Mouse (Mus musculus) embryonic facial prominence, embryonic 13.5 days (tissue): ENCODE measurements around the gene Ascc1. TPM values are rescaled to one million over a fixed set of nuclear protein-coding genes. Genes with fewer than 3 reads are reported as not detected.

Source experiments
- ATAC-seq: fragments of 200-750 bp; cut with Nextera tagmentation; 2 replicates; pipeline ENCODE4 v1.8.0; 2017; ENCODE audit warnings: low read depth; ENCODE audit not compliant: insufficient number of reproducible peaks, insufficient read depth, low FRiP score, low TSS enrichment
- H3K27ac ChIP-seq: fragments of 300-500 bp; sonication (generic); 2 replicates; pipeline ENCODE4 v1.5.1; 2015; ENCODE audit warnings: moderate library complexity, mild to moderate bottlenecking, inconsistent platforms
- H3K27me3 ChIP-seq: fragments of 300-500 bp; sonication (generic); 2 replicates; pipeline ENCODE4 v1.6.1; 2015; ENCODE audit warnings: mild to moderate bottlenecking, inconsistent platforms
- H3K36me3 ChIP-seq: fragments of 300-500 bp; sonication (generic); 2 replicates; pipeline ENCODE4 v1.6.1; 2015; ENCODE audit warnings: mild to moderate bottlenecking, inconsistent platforms
- H3K4me1 ChIP-seq: fragments of 300-500 bp; sonication (generic); 2 replicates; pipeline ENCODE4 v1.6.1; 2015; ENCODE audit warnings: inconsistent platforms
- H3K4me2 ChIP-seq: fragments of 300-500 bp; sonication (generic); 2 replicates; pipeline ENCODE4 v1.6.1; 2015; ENCODE audit warnings: moderate library complexity, mild to moderate bottlenecking, inconsistent platforms
- H3K4me3 ChIP-seq: fragments of 300-500 bp; sonication (generic); 2 replicates; pipeline ENCODE4 v1.5.1; 2015; ENCODE audit warnings: mild to moderate bottlenecking, inconsistent platforms
- H3K9ac ChIP-seq: fragments of 300-500 bp; sonication (generic); 2 replicates; pipeline ENCODE4 v1.6.1; 2015; ENCODE audit warnings: mild to moderate bottlenecking, inconsistent platforms
- H3K9me3 ChIP-seq: fragments of 300-500 bp; sonication (generic); 2 replicates; pipeline ENCODE4 v1.6.1; 2016; ENCODE audit warnings: inconsistent platforms
- WGBS: fragments of 180-500 bp; shearing (Covaris S2); methylation state at CpG from one replicate; pipeline ENCODE4 v1.1.7; 2015; ENCODE audit warnings: mixed read lengths; 5-methylcytosine and 5-hydroxymethylcytosine counted together
- polyA plus RNA-seq: library from polyadenylated mRNA; unstranded; fragments of >200 nt; fragmentation: Nextera tagmentation; extraction: Ambion mirVana; gene quantifications from 2 replicates; pipeline ENCODE4 v1.2.1, GENCODE M21; 2015

Ascc1 gene
- polyA plus RNA-seq, 1 experiment from 2014 or later, result 50.3 TPM

GRCm38 (mm10) chr10:60046696-60047095, 44.1 kb downstream of the Ascc1 start:
- H3K27me3 ChIP-seq, result no peaks in the 10 kb centered on the region
- 51% methylated on average over 5 of the region's 5 CpGs for WGBS
- H3K36me3 ChIP-seq, result peaks cover 27% of the 10 kb centered on the region
- H3K9ac ChIP-seq, result no peak overlapping the region
- ATAC-seq, result no peak
- H3K9me3 ChIP-seq, result no peaks in the 10 kb centered on the region
- H3K4me1 ChIP-seq, result no peaks in the 10 kb centered on the region
- H3K4me2 ChIP-seq, result no peak overlapping the region
- H3K27ac ChIP-seq, result no peak overlapping the region
- no peak overlapping the region for H3K4me3 ChIP-seq

GRCm38 (mm10) chr10:60050581-60050980, 48.0 kb downstream of the Ascc1 start:
- ATAC-seq, result no peak
- H3K4me3 ChIP-seq, result no peak overlapping the region
- H3K9me3 ChIP-seq, result no peaks in the 10 kb centered on the region
- no peaks in the 10 kb centered on the region for H3K4me1 ChIP-seq
- H3K4me2 ChIP-seq, result no peak overlapping the region
- peaks cover 25% of the 10 kb centered on the region for H3K36me3 ChIP-seq
- H3K27ac ChIP-seq, result no peak overlapping the region
- no peak overlapping the region for H3K9ac ChIP-seq
- H3K27me3 ChIP-seq, result no peaks in the 10 kb centered on the region
- 93% methylated on average over 10 of the region's 10 CpGs for WGBS

GRCm38 (mm10) chr10:60053073-60053472, 50.5 kb downstream of the Ascc1 start:
- Histone ChIP-seq H3K36me3 (peaks cover 30% of the 10 kb centered on the region), H3K9me3 (0 out of 2 replicates have a peak, but pooled peaks cover 9% of the 10 kb centered on the region), H3K4me1 (no peaks in the 10 kb centered on the region), H3K4me2 (no peak overlapping the region), H3K9ac (no peak overlapping the region), H3K27me3 (no peaks in the 10 kb centered on the region), H3K27ac (no peak overlapping the region), H3K4me3 (no peak overlapping the region)
- 81% methylated on average over 4 of the region's 4 CpGs for WGBS
- ATAC-seq, result no peak

GRCm38 (mm10) chr10:60062173-60062572, 59.6 kb downstream of the Ascc1 start:
- H3K36me3 ChIP-seq, result peaks cover 26% of the 10 kb centered on the region
- H3K4me2 ChIP-seq, result no peak overlapping the region
- H3K9me3 ChIP-seq, result 0 out of 2 replicates have a peak, but pooled peaks cover 7% of the 10 kb centered on the region
- H3K4me3 ChIP-seq, result no peak overlapping the region
- 87% methylated on average over 5 of the region's 5 CpGs for WGBS
- no peak overlapping the region for H3K9ac ChIP-seq
- H3K4me1 ChIP-seq, result no peaks in the 10 kb centered on the region
- H3K27ac ChIP-seq, result no peak overlapping the region
- no peak for ATAC-seq
- no peaks in the 10 kb centered on the region for H3K27me3 ChIP-seq

- Histone ChIP-seq H3K4me3 (no peak overlapping the region), H3K4me2 (no peak overlapping the region), H3K36me3 (peaks cover 26% of the 10 kb centered on the region), H3K9me3 (0 out of 2 replicates have a peak, but pooled peaks cover under 1% of the 10 kb centered on the region), H3K9ac (no peak overlapping the region), H3K4me1 (no peaks in the 10 kb centered on the region), H3K27ac (no peak overlapping the region), H3K27me3 (no peaks in the 10 kb centered on the region)
- 41% methylated on average over 5 of the region's 5 CpGs for WGBS
- ATAC-seq, result no peak
Measured at GRCm38 (mm10) chr10:60062931-60063330, 60.3 kb downstream of the Ascc1 start.

- ATAC-seq, result no peak
- H3K4me2 ChIP-seq, result no peak overlapping the region
- no peaks in the 10 kb centered on the region for H3K4me1 ChIP-seq
- H3K4me3 ChIP-seq, result no peak overlapping the region
- 76% methylated on average over 3 of the region's 3 CpGs for WGBS
- no peaks in the 10 kb centered on the region for H3K9me3 ChIP-seq
- no peak overlapping the region for H3K27ac ChIP-seq
- peaks cover 26% of the 10 kb centered on the region for H3K36me3 ChIP-seq
- no peak overlapping the region for H3K9ac ChIP-seq
- no peaks in the 10 kb centered on the region for H3K27me3 ChIP-seq
Measured at GRCm38 (mm10) chr10:60066524-60066923, 63.9 kb downstream of the Ascc1 start.

GRCm38 (mm10) chr10:60075159-60075558, 72.6 kb downstream of the Ascc1 start:
- Histone ChIP-seq H3K27me3 (no peaks in the 10 kb centered on the region), H3K27ac (no peak overlapping the region), H3K4me3 (no peak overlapping the region), H3K4me2 (no peak overlapping the region), H3K4me1 (peaks cover 27% of the 10 kb centered on the region), H3K9me3 (no peaks in the 10 kb centered on the region), H3K9ac (no peak overlapping the region), H3K36me3 (no peaks in the 10 kb centered on the region)
- no peak for ATAC-seq
- WGBS, result 78% methylated on average over 1 of the region's 1 CpGs

- ATAC-seq, result no peak
- H3K9ac ChIP-seq, result no peak overlapping the region
- H3K27ac ChIP-seq, result no peak overlapping the region; the same call in 1 of the 2 replicates
- peaks cover 47% of the 10 kb centered on the region for H3K4me1 ChIP-seq
- H3K36me3 ChIP-seq, result no peaks in the 10 kb centered on the region
- 93% methylated on average over 7 of the region's 7 CpGs for whole genome bisulfite sequencing
- H3K4me3 ChIP-seq, result no peak overlapping the region
- no peaks in the 10 kb centered on the region for H3K27me3 ChIP-seq
- H3K9me3 ChIP-seq, result no peaks in the 10 kb centered on the region
- H3K4me2 ChIP-seq, result no peak overlapping the region
Measured at GRCm38 (mm10) chr10:60077226-60077625, 74.6 kb downstream of the Ascc1 start.

- H3K36me3 ChIP-seq, result no peaks in the 10 kb centered on the region
- H3K4me1 ChIP-seq, result peaks cover 50% of the 10 kb centered on the region
- H3K27ac ChIP-seq, result 0 out of 2 replicates have a peak overlapping the region, but pooled peaks have one; percentile 4
- H3K4me3 ChIP-seq, result no peak overlapping the region
- no peak overlapping the region for H3K9ac ChIP-seq
- no peaks in the 10 kb centered on the region for H3K9me3 ChIP-seq
- H3K4me2 ChIP-seq, result no peak overlapping the region
- WGBS, result 64% methylated on average over 18 of the region's 18 CpGs
- H3K27me3 ChIP-seq, result no peaks in the 10 kb centered on the region
- no peak for ATAC-seq
Measured at GRCm38 (mm10) chr10:60077736-60078560, 75.3 kb downstream of the Ascc1 start.

- H3K27me3 ChIP-seq, result no peaks in the 10 kb centered on the region
- H3K27ac ChIP-seq, result peak overlapping the region; percentile 40; the same call in 1 of the 2 replicates
- H3K9ac ChIP-seq, result no peak overlapping the region
- WGBS, result 57% methylated on average over 5 of the region's 5 CpGs
- no peak overlapping the region for H3K4me3 ChIP-seq
- no peak for ATAC-seq
- peaks cover 50% of the 10 kb centered on the region for H3K4me1 ChIP-seq
- no peak overlapping the region for H3K4me2 ChIP-seq
- H3K9me3 ChIP-seq, result no peaks in the 10 kb centered on the region
- H3K36me3 ChIP-seq, result no peaks in the 10 kb centered on the region
Measured at GRCm38 (mm10) chr10:60078561-60078917, 75.9 kb downstream of the Ascc1 start.

- Histone ChIP-seq H3K27ac (peak overlapping the region; percentile 84; the same call in 1 of the 2 replicates), H3K4me2 (no peak overlapping the region), H3K4me1 (peaks cover 50% of the 10 kb centered on the region), H3K9ac (no peak overlapping the region), H3K27me3 (no peaks in the 10 kb centered on the region), H3K4me3 (no peak overlapping the region), H3K9me3 (no peaks in the 10 kb centered on the region), H3K36me3 (no peaks in the 10 kb centered on the region)
- WGBS, result 66% methylated on average over 3 of the region's 3 CpGs
- no peak for ATAC-seq
Measured at GRCm38 (mm10) chr10:60080171-60080570, 77.6 kb downstream of the Ascc1 start.

- no peaks in the 10 kb centered on the region for H3K27me3 ChIP-seq
- H3K4me3 ChIP-seq, result no peak overlapping the region
- peak overlapping the region; percentile 84 for H3K27ac ChIP-seq
- peak overlapping the region; percentile 20; the same call in 1 of the 2 replicates for H3K4me2 ChIP-seq
- no peaks in the 10 kb centered on the region for H3K9me3 ChIP-seq
- no peaks in the 10 kb centered on the region for H3K36me3 ChIP-seq
- no peak for ATAC-seq
- H3K4me1 ChIP-seq, result peaks cover 50% of the 10 kb centered on the region
- WGBS, result 41% methylated on average over 5 of the region's 5 CpGs
- peak overlapping the region; percentile 16; the same call in 1 of the 2 replicates for H3K9ac ChIP-seq
Measured at GRCm38 (mm10) chr10:60080601-60080981, 78.0 kb downstream of the Ascc1 start.
